In genomic region chr14:57103121-57103520, GRCm38 (mm10) we compare ENCODE assay signal across 14 mouse cellular contexts. TPM values are rescaled to one million over a fixed set of nuclear protein-coding genes. Genes with fewer than 3 reads are reported as not detected.
DNase-seq lines count a peak whose midpoint lies in the region; ATAC-seq lines count a peak whose summit lies in the region.
"Had no signal": no experiment of that assay in that cellular context is flagged by ENCODE, and none has a peak within 500 bp of the region (broad histone marks: within the 10 kb centered on the region; RNA-seq: fewer than 3 reads in every experiment).

No protein-coding gene starts in this region.

- peak overlapping the region; percentile 98 for H3K4me2 ChIP-seq in embryonic facial prominence, embryonic 11.5 days (ENCODE audit: low read depth, low read length)
- peak overlapping the region; percentile 78 for H3K4me2 ChIP-seq in liver, embryonic 16.5 days (ENCODE audit: low read depth, low read length)
- H3K4me2 ChIP-seq in forebrain, embryonic 16.5 days (ENCODE audit: low read length) = no peak overlapping the region

- H3K9me3 ChIP-seq in embryonic facial prominence, embryonic 11.5 days (replicated peaks; ENCODE audit: control insufficient read depth, low read length) = no peaks in the 10 kb centered on the region
- no peaks in the 10 kb centered on the region for H3K9me3 ChIP-seq in liver, embryonic 16.5 days (replicated peaks; ENCODE audit: control insufficient read depth, low read length)
- H3K9me3 ChIP-seq in forebrain, embryonic 16.5 days (ENCODE audit: control insufficient read depth, low read length) = no peaks in the 10 kb centered on the region

- H3K9ac ChIP-seq in embryonic facial prominence, embryonic 11.5 days (replicated peaks; ENCODE audit: low read length) = no peak overlapping the region
- peak overlapping the region; percentile 57; the same call in 1 of the 2 replicates for H3K9ac ChIP-seq in liver, embryonic 16.5 days (ENCODE audit: low read depth, low read length)
- no peak overlapping the region for H3K9ac ChIP-seq in forebrain, embryonic 16.5 days (replicated peaks; ENCODE audit: low read depth, low read length)

- no peak for ATAC-seq in embryonic facial prominence, embryonic 11.5 days (replicated peaks; ENCODE audit: insufficient number of reproducible peaks, low FRiP score, low TSS enrichment, low read depth)
- ATAC-seq in liver, embryonic 16.5 days (ENCODE audit: low read depth) = no peak
- no peak for ATAC-seq in forebrain, embryonic 16.5 days

- H3K36me3 ChIP-seq in embryonic facial prominence, embryonic 11.5 days (replicated peaks; ENCODE audit: control insufficient read depth, insufficient read depth, low read depth, low read length) = no peaks in the 10 kb centered on the region
- no peaks in the 10 kb centered on the region for H3K36me3 ChIP-seq in liver, embryonic 16.5 days (ENCODE audit: control insufficient read depth, insufficient read depth)
- no peaks in the 10 kb centered on the region for H3K36me3 ChIP-seq in forebrain, embryonic 16.5 days (ENCODE audit: control insufficient read depth, insufficient read depth)

- H3K27me3 ChIP-seq in embryonic facial prominence, embryonic 11.5 days (ENCODE audit: control insufficient read depth, insufficient read depth, low read length) = peaks cover 48% of the 10 kb centered on the region
- peaks cover 36% of the 10 kb centered on the region for H3K27me3 ChIP-seq in liver, embryonic 16.5 days (ENCODE audit: control insufficient read depth, insufficient read depth, low read depth, low read length)
- peaks cover 55% of the 10 kb centered on the region for H3K27me3 ChIP-seq in forebrain, embryonic 16.5 days (replicated peaks; ENCODE audit: control insufficient read depth, insufficient read depth, low read length)

- H3K4me1 ChIP-seq in embryonic facial prominence, embryonic 11.5 days (ENCODE audit: control insufficient read depth, insufficient read depth, low read length) = peaks cover 4% of the 10 kb centered on the region
- peaks cover 7% of the 10 kb centered on the region for H3K4me1 ChIP-seq in liver, embryonic 16.5 days (ENCODE audit: control insufficient read depth, low read depth, low read length)
- H3K4me1 ChIP-seq in forebrain, embryonic 16.5 days (replicated peaks; ENCODE audit: control insufficient read depth, insufficient read depth, low read length) = peaks cover 18% of the 10 kb centered on the region

- DNase-seq in kidney, adult 18-20 months = peak; percentile 31
- no peak for DNase-seq in kidney, adult 11 months
- DNase-seq in embryonic facial prominence, embryonic 11.5 days (ENCODE audit: low spot score) = no peak
- peak; percentile 20 for DNase-seq in induced T-regulatory cell, adult 2 months (ENCODE audit: low read depth)
- DNase-seq in Muller cell, postnatal 12 days (ENCODE audit: inconsistent ontology term) = no peak
- DNase-seq in layer of hippocampus, postnatal 25 days (ENCODE audit: extremely low spot score in 1 of 2, low spot score in 1 of 2) = no peak
- DNase-seq: thymus, postnatal 36 days had no signal

- no peak overlapping the region for H3K27ac ChIP-seq in embryonic facial prominence, embryonic 11.5 days (replicated peaks; ENCODE audit: low read depth, low read length)
- 0 out of 2 replicates have a peak overlapping the region, but pooled peaks have one; percentile 22 for H3K27ac ChIP-seq in liver, embryonic 16.5 days (ENCODE audit: low read length)
- no peak overlapping the region for H3K27ac ChIP-seq in forebrain, embryonic 16.5 days (ENCODE audit: low read length)

- H3K4me3 ChIP-seq in embryonic facial prominence, embryonic 11.5 days (ENCODE audit: low read depth, low read length) = 0 out of 2 replicates have a peak overlapping the region, but pooled peaks have one; percentile 54
- H3K4me3 ChIP-seq in liver, embryonic 16.5 days (ENCODE audit: low read depth, low read length) = peak overlapping the region; percentile 65
- no peak overlapping the region for H3K4me3 ChIP-seq in forebrain, embryonic 16.5 days (replicated peaks; ENCODE audit: low read length)

- WGBS in embryonic facial prominence, embryonic 11.5 days = 46% methylated on average over 6 of the region's 6 CpGs
- 37% methylated on average over 6 of the region's 6 CpGs for WGBS in liver, embryonic 16.5 days (ENCODE audit: insufficient replicate concordance)
- 64% methylated on average over 6 of the region's 6 CpGs for WGBS in forebrain, embryonic 16.5 days

RNA-seq across cellular contexts. Expression of gene Gjb2, which starts 1.4 kb away (rescaled TPM):
- polyA plus RNA-seq in embryonic facial prominence, embryonic 11.5 days (2014; fragmentation: Nextera tagmentation; extraction: Ambion mirVana) = 25.0 and 28.7 TPM in 2 replicates
- 18.0 and 20.0 TPM in 2 replicates for polyA plus RNA-seq in liver, embryonic 16.5 days (2015; fragmentation: Nextera tagmentation; extraction: Ambion mirVana)
- 8.0 and 12.4 TPM in 2 replicates for polyA plus RNA-seq in forebrain, embryonic 16.5 days (2015; fragmentation: Nextera tagmentation; extraction: Ambion mirVana)
- total RNA-seq in layer of hippocampus, postnatal 25 days (2021) = 1 to 10 TPM; 6.9 to 7.9 TPM
- total RNA-seq: common myeloid progenitor, adult 5-6 weeks had no signal

RNA-seq across cellular contexts. Expression of gene Gm4491, which starts 12.6 kb away (rescaled TPM):
- not detected in 2 replicates for polyA plus RNA-seq in embryonic facial prominence, embryonic 11.5 days (2014; fragmentation: Nextera tagmentation; extraction: Ambion mirVana)
- polyA plus RNA-seq in liver, embryonic 16.5 days (2015; fragmentation: Nextera tagmentation; extraction: Ambion mirVana) = not detected in 2 replicates
- polyA plus RNA-seq in forebrain, embryonic 16.5 days (2015; fragmentation: Nextera tagmentation; extraction: Ambion mirVana) = not detected in 2 replicates
- total RNA-seq in layer of hippocampus, postnatal 25 days (2021) = under 1 TPM; 0.70 to 0.74 TPM
- total RNA-seq: common myeloid progenitor, adult 5-6 weeks; monocyte, adult 5-6 weeks had no signal
- polyA plus RNA-seq: heart, embryonic 16.5 days; lung, embryonic 16.5 days had no signal

RNA-seq across cellular contexts. Expression of gene Gjb6, which starts 30.3 kb away (rescaled TPM):
- 7.6 and 8.0 TPM in 2 replicates for polyA plus RNA-seq in embryonic facial prominence, embryonic 11.5 days (2014; fragmentation: Nextera tagmentation; extraction: Ambion mirVana)
- polyA plus RNA-seq in liver, embryonic 16.5 days (2015; fragmentation: Nextera tagmentation; extraction: Ambion mirVana) = not detected in 2 replicates
- polyA plus RNA-seq in forebrain, embryonic 16.5 days (2015; fragmentation: Nextera tagmentation; extraction: Ambion mirVana) = 11.6 and 16.7 TPM in 2 replicates
- 100 to 1,000 TPM in 1 of 2 experiments, 10 to 100 TPM in 1; 85.1 to 127 TPM for total RNA-seq in layer of hippocampus, postnatal 25 days (2021)
- total RNA-seq: common myeloid progenitor, adult 5-6 weeks; monocyte, adult 5-6 weeks had no signal
- polyA plus RNA-seq: heart, embryonic 16.5 days had no signal

RNA-seq across cellular contexts. Expression of gene Gja3, which starts 45.2 kb away (rescaled TPM):
- polyA plus RNA-seq in embryonic facial prominence, embryonic 11.5 days (2014; fragmentation: Nextera tagmentation; extraction: Ambion mirVana) = 0.34 and 3.1 TPM in 2 replicates
- 0.12 and 0.53 TPM in 2 replicates for polyA plus RNA-seq in liver, embryonic 16.5 days (2015; fragmentation: Nextera tagmentation; extraction: Ambion mirVana)
- polyA plus RNA-seq in forebrain, embryonic 16.5 days (2015; fragmentation: Nextera tagmentation; extraction: Ambion mirVana) = 0.10 and 0.34 TPM in 2 replicates
- total RNA-seq in layer of hippocampus, postnatal 25 days (2021) = under 1 TPM; 0.47 to 0.49 TPM
- total RNA-seq: common myeloid progenitor, adult 5-6 weeks; monocyte, adult 5-6 weeks had no signal
- polyA plus RNA-seq: CD4-positive, CD25-positive, alpha-beta regulatory T cell, adult 4 months had no signal

Comparison
In these comparisons a context has a peak if more than half of its experiments do, and no peak if none do; other contexts are left out.
1. DNase-seq: peak in kidney, adult 18-20 months (single experiment) and induced T-regulatory cell, adult 2 months (single experiment); none in kidney, adult 11 months (single experiment), embryonic facial prominence, embryonic 11.5 days (single experiment), Muller cell, postnatal 12 days (single experiment) and layer of hippocampus, postnatal 25 days (0 of 2).